Mouse (Mus musculus) neural tube, embryonic 13.5 days (tissue): ENCODE measurements at regions not wholly inside any gene's neighbourhood (a gene's known extent, or its start where the extent isn't known, plus 50 kb on each side); places are given as distances from the start of the nearest gene placed in this dataset.

Experiments
- ATAC-seq: fragments of 200-750 bp; cut with Nextera tagmentation; 2 replicates; pipeline ENCODE4 v1.8.0; 2017; ENCODE audit warnings: low read depth, mild to moderate bottlenecking, moderate TSS enrichment, moderate library complexity
- H3K27ac ChIP-seq: fragments of 300-500 bp; sonication (generic); replicated peaks from 2 replicates; pipeline ENCODE4 v1.5.1; 2015; ENCODE audit warnings: moderate library complexity, mild to moderate bottlenecking, inconsistent platforms
- H3K27me3 ChIP-seq: fragments of 300-500 bp; sonication (generic); 2 replicates; pipeline ENCODE4 v1.6.1; 2015; ENCODE audit warnings: mild to moderate bottlenecking, inconsistent platforms
- H3K36me3 ChIP-seq: fragments of 300-500 bp; sonication (generic); 2 replicates; pipeline ENCODE4 v1.6.1; 2015; ENCODE audit warnings: mild to moderate bottlenecking, inconsistent platforms
- H3K4me1 ChIP-seq: fragments of 300-500 bp; sonication (generic); replicated peaks from 2 replicates; pipeline ENCODE4 v1.6.1; 2015; ENCODE audit warnings: inconsistent platforms
- H3K4me2 ChIP-seq: fragments of 300-500 bp; sonication (generic); 2 replicates; pipeline ENCODE4 v1.6.1; 2015; ENCODE audit warnings: inconsistent platforms, mild to moderate bottlenecking, moderate library complexity
- H3K4me3 ChIP-seq: fragments of 300-500 bp; sonication (generic); 2 replicates; pipeline ENCODE4 v1.5.1; 2015; ENCODE audit warnings: mild to moderate bottlenecking, inconsistent platforms
- H3K9ac ChIP-seq: fragments of 300-500 bp; sonication (generic); 2 replicates; pipeline ENCODE4 v1.6.1; 2015; ENCODE audit warnings: moderate library complexity, mild to moderate bottlenecking, inconsistent platforms
- H3K9me3 ChIP-seq: fragments of 300-500 bp; sonication (generic); 2 replicates; pipeline ENCODE4 v1.6.1; 2016; ENCODE audit warnings: inconsistent platforms
- WGBS: fragments of 180-500 bp; shearing (Covaris S2); methylation state at CpG from one replicate; pipeline ENCODE4 v1.1.7; 2015; 5-methylcytosine and 5-hydroxymethylcytosine counted together

DNA sequence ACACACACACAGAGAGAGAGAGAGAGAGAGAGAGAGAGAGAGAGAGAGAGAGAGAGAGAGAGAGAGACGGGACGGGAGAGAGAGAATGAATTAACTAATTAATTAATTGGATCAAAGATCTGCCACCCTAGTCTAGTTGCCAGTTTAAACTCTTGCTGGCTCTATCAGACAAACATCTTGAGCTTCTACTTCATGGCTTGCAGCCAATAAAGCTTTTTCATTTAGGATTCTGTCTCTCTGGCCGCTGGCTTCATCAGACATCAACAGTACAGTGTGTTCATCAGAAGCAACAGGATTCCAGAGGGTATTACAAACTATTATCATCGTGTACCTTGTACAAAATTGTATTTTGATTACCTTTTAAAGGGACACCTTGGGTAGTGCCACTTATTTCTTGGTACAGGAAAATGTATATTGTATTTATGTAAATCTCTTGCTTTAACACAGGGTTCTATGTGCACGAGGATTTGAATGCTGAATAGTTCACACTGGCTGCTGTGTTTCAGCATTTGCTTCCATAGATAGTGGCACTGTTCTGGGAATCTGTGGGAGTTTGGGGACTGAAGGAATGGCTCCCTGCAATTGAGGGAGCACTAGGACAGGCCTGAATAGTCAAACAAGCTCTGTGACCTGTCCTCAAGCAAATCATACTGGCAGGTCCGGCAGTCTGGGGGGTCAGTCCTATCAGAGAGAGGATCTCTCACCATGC is 293.9 kb upstream of the Sphkap start:
- Histone ChIP-seq H3K27me3 (no peaks in the 10 kb centered on the region), H3K4me3 (no peak overlapping the region), H3K36me3 (no peaks in the 10 kb centered on the region), H3K9me3 (no peaks in the 10 kb centered on the region), H3K27ac (no peak overlapping the region), H3K4me2 (no peak overlapping the region), H3K9ac (no peak overlapping the region), H3K4me1 (peaks cover 13% of the 10 kb centered on the region; the same call in 1 of the 2 replicates)
- 81% methylated on average over 6 of the region's 6 CpGs for WGBS
- no peak for ATAC-seq

DNA sequence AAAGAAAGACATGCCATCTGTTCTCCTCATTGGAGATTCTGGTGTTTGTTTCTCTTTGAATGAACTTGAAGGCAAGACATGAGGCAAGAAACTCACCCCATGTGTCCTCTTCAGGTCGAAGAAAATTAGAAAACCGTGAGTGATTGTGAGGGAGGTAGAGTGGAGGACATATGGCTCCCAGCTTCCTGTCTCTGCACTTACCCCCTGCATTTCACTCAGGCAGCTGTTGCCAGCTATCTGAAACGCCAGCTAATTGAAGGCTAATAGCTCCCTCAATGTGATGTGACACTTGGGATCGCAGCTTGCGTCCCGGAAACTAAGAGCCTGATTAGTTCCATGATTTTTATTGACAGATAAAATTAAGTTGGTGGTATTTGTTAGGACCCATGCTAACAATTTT is 289.4 kb upstream of the Sphkap start:
- peak; percentile 94 for ATAC-seq
- Histone ChIP-seq H3K27me3 (no peaks in the 10 kb centered on the region), H3K4me2 (no peak overlapping the region), H3K9me3 (no peaks in the 10 kb centered on the region), H3K4me1 (peaks cover 13% of the 10 kb centered on the region; the same call in 1 of the 2 replicates), H3K27ac (peak overlapping the region; percentile 70), H3K36me3 (no peaks in the 10 kb centered on the region), H3K4me3 (no peak overlapping the region), H3K9ac (no peak overlapping the region)
- WGBS, result 31% methylated on average over 6 of the region's 6 CpGs

DNA sequence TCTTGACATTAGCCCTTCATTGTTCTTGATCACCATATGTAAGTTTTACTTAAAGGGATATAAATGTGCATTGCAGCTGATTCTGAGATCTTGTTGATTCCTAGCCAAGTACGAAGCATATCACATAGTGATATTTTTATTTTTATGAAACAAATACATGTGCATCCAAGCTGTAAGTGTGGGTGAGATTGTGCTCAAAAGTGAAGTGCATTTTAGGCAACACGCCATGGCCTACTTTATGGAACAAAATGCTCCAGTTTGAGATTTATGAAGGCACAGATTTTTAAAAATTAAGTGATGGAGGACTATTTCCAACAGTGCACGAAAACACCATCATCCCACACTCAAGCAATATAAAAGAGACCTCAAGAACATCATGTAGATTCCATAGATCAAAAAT is 277.2 kb upstream of the Sphkap start:
- H3K4me3 ChIP-seq, result no peak overlapping the region
- 86% methylated on average over 3 of the region's 3 CpGs for WGBS
- no peak for ATAC-seq

DNA sequence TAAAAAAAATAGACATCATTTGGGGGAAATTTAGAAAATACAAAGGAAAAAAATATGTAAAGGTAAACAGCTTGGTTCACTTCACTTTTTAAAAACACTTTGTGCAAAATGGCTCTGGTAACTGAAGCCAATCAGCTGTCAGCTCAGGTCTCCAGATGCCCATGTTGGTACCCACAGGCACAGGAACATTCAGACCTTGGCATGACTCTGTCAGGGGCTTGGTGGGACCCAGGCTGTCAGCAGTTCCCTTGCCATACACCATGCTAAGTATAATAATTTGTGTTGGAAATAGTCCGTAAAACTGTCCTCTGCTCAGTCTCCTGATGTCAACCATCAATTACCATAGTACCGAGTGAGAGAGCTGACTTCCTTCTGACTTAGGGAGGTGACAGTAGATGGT is 257.3 kb upstream of the Sphkap start:
- ATAC-seq, result no peak
- H3K36me3 ChIP-seq, result no peaks in the 10 kb centered on the region
- WGBS, result 85% methylated on average over 2 of the region's 2 CpGs
- H3K4me3 ChIP-seq, result no peak overlapping the region
- H3K4me1 ChIP-seq, result no peaks in the 10 kb centered on the region
- H3K9me3 ChIP-seq, result no peaks in the 10 kb centered on the region
- no peak overlapping the region for H3K27ac ChIP-seq
- H3K9ac ChIP-seq, result no peak overlapping the region
- no peak overlapping the region for H3K4me2 ChIP-seq
- H3K27me3 ChIP-seq, result no peaks in the 10 kb centered on the region

More for the DNA sequence above, 277.2 kb upstream of the Sphkap start:
- Histone ChIP-seq H3K4me2 (no peak overlapping the region), H3K27ac (no peak overlapping the region), H3K36me3 (no peaks in the 10 kb centered on the region), H3K9ac (no peak overlapping the region), H3K9me3 (no peaks in the 10 kb centered on the region), H3K4me1 (no peaks in the 10 kb centered on the region), H3K27me3 (no peaks in the 10 kb centered on the region)

DNA sequence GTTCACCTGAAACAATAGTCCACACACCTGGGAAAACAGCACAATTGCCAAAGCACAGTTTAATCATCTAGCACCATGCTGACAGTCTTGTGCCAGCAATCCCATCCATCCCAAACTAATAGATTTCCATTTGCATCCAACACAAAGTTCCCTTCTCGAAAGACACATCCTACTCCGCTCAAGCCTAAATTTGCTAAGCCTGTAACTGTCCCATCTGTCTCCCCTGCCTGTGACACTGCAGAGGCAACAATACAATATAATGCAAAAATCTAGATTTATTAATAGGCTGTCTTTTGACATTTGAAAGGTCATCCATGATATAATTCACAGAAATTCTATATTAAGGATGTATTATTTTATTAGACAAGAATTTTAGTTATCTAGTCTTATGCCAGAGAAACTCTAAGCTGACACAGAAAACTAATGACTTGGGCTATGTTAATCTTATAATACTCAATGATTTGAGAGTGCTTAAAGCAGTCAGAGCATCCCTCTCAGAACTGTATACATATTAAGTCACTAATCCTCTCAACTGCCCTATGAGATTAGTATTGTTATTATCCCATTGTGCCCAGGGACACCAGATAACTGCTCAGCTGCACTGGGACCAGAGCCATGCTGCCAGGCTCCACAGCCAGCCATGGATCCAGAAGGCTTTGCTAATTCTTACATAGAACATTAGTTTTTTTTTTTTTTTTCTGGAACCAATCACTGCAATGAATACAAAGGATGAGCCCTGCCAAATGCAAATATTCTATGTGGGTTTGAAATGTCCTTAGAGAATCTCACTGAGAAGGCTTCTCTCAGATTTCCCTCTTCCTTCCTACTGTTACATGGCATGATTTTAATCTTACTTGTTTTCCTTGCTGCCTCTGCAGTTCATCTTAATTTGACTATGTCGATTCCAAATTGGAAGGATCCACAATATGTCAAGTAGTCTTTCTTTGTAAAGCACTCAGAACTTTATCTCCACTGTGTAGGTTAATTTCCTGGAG is 254.1 kb upstream of the Sphkap start:
- ATAC-seq, result no peak
- WGBS, result 86% methylated on average over 3 of the region's 3 CpGs
- Histone ChIP-seq H3K27ac (no peak overlapping the region), H3K4me3 (no peak overlapping the region), H3K27me3 (no peaks in the 10 kb centered on the region), H3K9ac (no peak overlapping the region), H3K36me3 (no peaks in the 10 kb centered on the region), H3K4me2 (no peak overlapping the region), H3K9me3 (no peaks in the 10 kb centered on the region), H3K4me1 (no peaks in the 10 kb centered on the region)

DNA sequence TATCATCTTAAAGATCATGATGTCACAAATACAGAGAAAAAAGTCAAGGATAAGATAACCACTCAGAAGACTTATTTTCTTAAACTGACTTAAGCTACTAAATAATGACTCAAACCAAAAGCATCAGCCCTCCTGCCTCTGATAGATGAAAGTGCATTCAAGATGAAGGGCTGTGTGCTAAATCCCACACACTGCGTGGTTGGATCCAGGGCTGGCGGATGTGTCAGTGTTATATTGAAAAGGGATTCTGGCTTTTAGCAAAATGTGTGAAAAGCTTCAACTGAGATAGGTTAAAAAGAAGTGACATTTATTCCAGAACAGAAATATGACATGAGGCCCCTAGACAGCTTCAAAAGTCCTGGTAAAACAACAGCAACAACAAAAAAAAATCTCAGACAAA is 245.7 kb upstream of the Sphkap start:
- H3K9ac ChIP-seq, result no peak overlapping the region
- no peaks in the 10 kb centered on the region for H3K9me3 ChIP-seq
- ATAC-seq, result no peak
- no peak overlapping the region for H3K27ac ChIP-seq
- WGBS, result 90% methylated on average over 2 of the region's 2 CpGs
- H3K36me3 ChIP-seq, result no peaks in the 10 kb centered on the region
- no peaks in the 10 kb centered on the region for H3K4me1 ChIP-seq
- H3K27me3 ChIP-seq, result no peaks in the 10 kb centered on the region
- no peak overlapping the region for H3K4me3 ChIP-seq
- H3K4me2 ChIP-seq, result no peak overlapping the region

DNA sequence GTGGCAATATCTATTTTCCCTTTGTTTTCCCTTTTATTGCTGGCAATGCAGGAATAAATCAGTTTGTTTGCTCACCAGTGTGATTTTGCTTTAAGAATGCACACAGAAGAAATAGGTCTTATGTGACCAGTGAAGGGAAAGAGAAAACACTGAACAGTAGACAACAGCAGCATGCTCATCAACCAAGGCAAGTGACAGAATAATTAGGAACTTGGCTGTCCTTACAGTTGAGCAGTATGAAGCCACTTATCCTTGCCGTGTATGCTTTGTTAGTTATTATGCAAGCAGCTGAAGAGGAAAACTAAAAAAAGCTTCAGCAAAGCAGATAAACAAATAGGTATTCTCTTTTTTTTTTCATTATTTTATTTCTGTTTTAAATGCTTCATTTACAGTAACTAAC is 237.6 kb upstream of the Sphkap start:
- WGBS, result 85% methylated on average over 1 of the region's 1 CpGs
- Histone ChIP-seq H3K4me3 (no peak overlapping the region), H3K36me3 (no peaks in the 10 kb centered on the region), H3K4me1 (no peaks in the 10 kb centered on the region), H3K27me3 (no peaks in the 10 kb centered on the region), H3K27ac (no peak overlapping the region), H3K9me3 (no peaks in the 10 kb centered on the region), H3K4me2 (no peak overlapping the region), H3K9ac (no peak overlapping the region)
- ATAC-seq, result no peak

DNA sequence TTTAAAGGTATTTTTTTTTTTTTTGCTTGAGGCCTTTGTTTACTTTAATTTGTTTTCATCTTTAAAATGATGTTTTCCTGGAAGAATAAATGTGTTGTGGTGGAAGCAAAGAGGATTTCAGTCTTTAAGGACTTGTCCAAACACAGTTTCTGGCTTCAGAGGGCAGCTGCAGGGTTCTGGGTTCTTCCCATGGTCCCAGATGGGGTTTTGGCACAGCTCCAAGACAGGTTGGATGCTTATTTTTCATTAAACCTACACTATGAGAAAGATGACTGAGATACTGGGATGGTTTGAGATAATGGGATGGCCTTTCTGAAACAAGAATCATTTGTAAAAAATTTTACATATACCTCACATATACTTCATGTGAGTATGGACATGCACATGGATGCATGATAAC is 234.7 kb upstream of the Sphkap start:
- Histone ChIP-seq H3K36me3 (no peaks in the 10 kb centered on the region), H3K4me2 (no peak overlapping the region), H3K27ac (no peak overlapping the region), H3K4me1 (no peaks in the 10 kb centered on the region), H3K9ac (no peak overlapping the region), H3K4me3 (no peak overlapping the region), H3K9me3 (no peaks in the 10 kb centered on the region), H3K27me3 (no peaks in the 10 kb centered on the region)
- no peak for ATAC-seq

DNA sequence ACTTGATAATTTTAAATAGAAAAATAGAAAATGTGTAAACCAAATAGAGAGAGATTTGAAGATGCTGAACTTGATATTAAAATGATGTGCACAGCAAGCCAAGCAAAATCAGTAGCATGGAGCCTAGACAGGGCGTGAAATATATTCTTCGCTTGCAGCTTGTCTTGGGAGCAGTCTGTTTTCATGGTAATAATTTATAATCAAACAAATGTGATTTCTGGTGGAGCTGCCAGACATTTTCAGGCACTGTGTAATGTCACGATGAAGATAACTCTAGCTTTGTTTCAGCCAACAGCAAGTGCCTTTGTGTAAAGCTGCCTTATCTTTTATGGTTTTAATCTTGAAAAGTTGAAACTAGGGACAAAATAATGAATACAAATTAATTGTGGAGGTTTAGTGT is 228.1 kb upstream of the Sphkap start:
- no peaks in the 10 kb centered on the region for H3K27me3 ChIP-seq
- no peak overlapping the region for H3K9ac ChIP-seq
- H3K9me3 ChIP-seq, result no peaks in the 10 kb centered on the region
- no peaks in the 10 kb centered on the region for H3K36me3 ChIP-seq
- H3K4me2 ChIP-seq, result no peak overlapping the region
- peaks cover 13% of the 10 kb centered on the region for H3K4me1 ChIP-seq
- H3K27ac ChIP-seq, result no peak overlapping the region
- no peak for ATAC-seq
- no peak overlapping the region for H3K4me3 ChIP-seq
- WGBS, result 65% methylated on average over 3 of the region's 3 CpGs

DNA sequence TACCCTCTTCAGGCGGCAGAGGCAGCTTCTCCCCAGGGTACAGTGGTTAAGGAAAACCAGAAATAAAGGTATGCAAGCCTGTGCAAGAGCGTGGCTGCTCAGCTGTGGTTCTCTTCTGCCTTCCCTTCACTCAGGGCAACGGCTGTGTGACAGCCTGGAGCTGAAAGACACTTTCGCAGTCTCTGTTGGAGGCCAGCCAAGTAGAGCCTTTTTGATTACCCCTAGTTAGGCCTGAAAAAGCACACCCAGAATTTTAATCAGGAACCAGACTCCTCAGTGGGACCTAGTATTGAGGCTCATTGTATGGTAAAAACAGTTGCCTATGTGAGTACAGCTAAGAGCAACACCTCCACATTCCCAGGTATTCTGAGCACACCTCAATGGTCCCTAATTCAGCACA is 223.8 kb upstream of the Sphkap start:
- Histone ChIP-seq H3K4me1 (peaks cover 14% of the 10 kb centered on the region), H3K27me3 (no peaks in the 10 kb centered on the region), H3K9ac (no peak overlapping the region), H3K9me3 (no peaks in the 10 kb centered on the region), H3K36me3 (no peaks in the 10 kb centered on the region), H3K27ac (peak overlapping the region; percentile 42; the same call in 1 of the 2 replicates), H3K4me3 (no peak overlapping the region), H3K4me2 (peak overlapping the region; percentile 28)
- peak; percentile 91 for ATAC-seq
- 30% methylated on average over 4 of the region's 4 CpGs for WGBS

DNA sequence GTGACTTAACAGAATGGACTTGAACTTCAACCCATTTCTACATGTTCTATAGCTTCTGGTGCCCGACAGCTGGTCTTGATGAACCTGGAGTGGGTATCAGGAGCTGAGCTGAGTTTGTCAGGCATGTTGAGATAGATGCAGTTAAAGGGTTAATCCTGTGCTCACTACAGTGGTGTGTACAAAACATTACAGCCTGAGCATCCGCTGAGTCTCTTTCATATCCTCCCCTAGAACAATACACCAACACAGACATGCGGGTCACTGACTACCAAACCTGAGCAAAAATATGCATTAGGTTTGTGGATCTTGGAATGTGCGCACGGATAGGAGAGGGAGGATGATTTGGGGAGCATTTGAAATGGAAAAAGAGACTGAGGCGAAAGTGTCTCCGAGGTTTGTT is 223.4 kb upstream of the Sphkap start:
- Histone ChIP-seq H3K4me1 (peaks cover 14% of the 10 kb centered on the region), H3K9ac (no peak overlapping the region), H3K27me3 (no peaks in the 10 kb centered on the region), H3K9me3 (no peaks in the 10 kb centered on the region), H3K4me3 (no peak overlapping the region), H3K27ac (peak overlapping the region; percentile 42; the same call in 1 of the 2 replicates), H3K36me3 (no peaks in the 10 kb centered on the region), H3K4me2 (peak overlapping the region; percentile 28)
- ATAC-seq, result peak; percentile 56; the same call in 1 of the 2 replicates
- 69% methylated on average over 7 of the region's 7 CpGs for WGBS

DNA sequence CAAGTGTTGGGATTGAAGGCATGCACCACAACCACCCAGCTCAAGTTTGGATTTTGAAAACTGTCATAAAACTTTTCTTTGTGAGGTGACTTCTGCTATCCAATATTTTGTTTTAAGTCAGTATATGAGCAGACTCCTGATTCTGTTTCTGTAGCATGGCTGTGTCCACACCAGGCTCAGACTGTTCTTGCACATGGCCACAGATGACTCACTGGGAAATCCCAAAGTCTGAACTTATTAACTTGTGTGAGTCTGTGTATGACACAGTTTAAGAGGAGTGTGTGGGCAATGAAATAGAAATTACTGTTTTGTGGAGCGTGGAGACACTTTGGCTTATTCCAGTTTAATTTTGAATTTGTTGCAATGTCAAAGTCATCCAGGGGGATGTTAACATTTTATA is 179.3 kb upstream of the Sphkap start:
- ATAC-seq, result no peak
- Histone ChIP-seq H3K9ac (no peak overlapping the region), H3K36me3 (no peaks in the 10 kb centered on the region), H3K9me3 (no peaks in the 10 kb centered on the region), H3K4me3 (no peak overlapping the region), H3K27ac (no peak overlapping the region), H3K4me2 (no peak overlapping the region), H3K27me3 (no peaks in the 10 kb centered on the region), H3K4me1 (no peaks in the 10 kb centered on the region)
- WGBS, result 92% methylated on average over 1 of the region's 1 CpGs
